Mouse (Mus musculus): ENCODE data around the gene App. TPM values are rescaled to one million over a fixed set of nuclear protein-coding genes. Genes with fewer than 3 reads are reported as not detected.

The App gene
- polyA plus RNA-seq, 1 experiment from 2014 or later = 229 TPM

DNA sequence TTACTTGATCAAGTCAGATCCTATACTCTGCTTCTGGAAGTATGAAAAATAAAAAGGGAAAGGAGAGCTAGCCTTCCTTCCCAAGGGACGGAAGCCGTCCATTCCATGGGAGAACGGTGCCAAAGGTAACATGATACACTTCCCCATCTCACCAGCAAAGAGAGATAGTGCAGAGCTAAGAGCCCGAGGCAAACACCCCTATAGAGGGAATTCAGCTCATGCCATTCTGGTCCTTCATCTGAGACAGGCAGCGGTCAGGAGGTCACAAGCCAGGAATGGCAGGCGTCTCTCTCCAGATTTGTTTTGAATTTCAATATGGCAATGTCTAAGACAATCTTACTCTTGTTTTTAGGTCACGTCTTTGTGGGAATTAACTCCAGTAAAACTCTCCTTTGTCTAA lies 74.1 kb downstream of the App start:
- WGBS = 33% methylated on average over 7 of the region's 7 CpGs
- Histone ChIP-seq H3K4me3 (ENCODE audit: low read depth, low read length) (no peak overlapping the region), H3K4me1 (ENCODE audit: insufficient read depth) (no peaks in the 10 kb centered on the region), H3K9me3 (ENCODE audit: low read depth, low read length) (no peaks in the 10 kb centered on the region), H3K36me3 (ENCODE audit: insufficient read depth) (peaks cover 26% of the 10 kb centered on the region), H3K4me2 (no peak overlapping the region), H3K9ac (no peak overlapping the region), H3K27me3 (ENCODE audit: insufficient read depth, low read length) (no peaks in the 10 kb centered on the region), H3K27ac (ENCODE audit: low read depth) (no peak overlapping the region)
- DNase-seq = no peak
- no peak for ATAC-seq (ENCODE audit: insufficient read depth)
- TF ChIP-seq CTCF (IDR thresholded peaks at IDR 0.05; ENCODE audit: low read depth) = no peak

DNA sequence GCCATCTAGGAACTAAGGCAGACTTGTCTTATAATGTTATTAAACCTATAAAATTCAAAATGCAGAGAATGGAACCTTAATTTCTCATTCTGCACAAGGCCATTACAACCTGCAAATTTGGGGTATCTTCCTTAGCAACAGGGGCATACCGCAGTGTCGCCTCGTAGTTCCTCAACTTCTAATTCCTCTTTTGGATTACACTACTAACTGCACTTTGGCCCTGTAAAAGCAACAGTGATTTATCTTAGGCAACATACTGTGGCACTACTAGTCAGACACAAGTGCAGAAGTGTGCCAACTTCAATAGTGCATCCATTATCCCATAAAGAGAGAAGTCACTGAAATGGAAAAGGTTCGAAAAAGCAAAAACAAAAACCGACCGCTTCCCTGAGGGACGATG lies 74.5 kb downstream of the App start:
- H3K4me1 ChIP-seq (ENCODE audit: insufficient read depth) = no peaks in the 10 kb centered on the region
- DNase-seq = no peak

GRCm38 (mm10) chr16:85096396-85096795 lies 77.2 kb downstream of the App start:
- Histone ChIP-seq H3K4me2 (no peak overlapping the region), H3K4me3 (ENCODE audit: low read depth, low read length) (no peak overlapping the region), H3K36me3 (ENCODE audit: insufficient read depth) (peaks cover 9% of the 10 kb centered on the region; the same call in 1 of the 2 replicates), H3K9ac (no peak overlapping the region), H3K4me1 (ENCODE audit: insufficient read depth) (no peaks in the 10 kb centered on the region), H3K9me3 (ENCODE audit: low read depth, low read length) (no peaks in the 10 kb centered on the region), H3K27me3 (ENCODE audit: insufficient read depth, low read length) (no peaks in the 10 kb centered on the region), H3K27ac (ENCODE audit: low read depth) (no peak overlapping the region)
- DNase-seq (no peak), ATAC-seq (ENCODE audit: insufficient read depth) (no peak)
- no peak for TF ChIP-seq CTCF (IDR thresholded peaks at IDR 0.05; ENCODE audit: low read depth)
- WGBS = 74% methylated on average over 6 of the region's 6 CpGs

More for the DNA sequence above, 74.5 kb downstream of the App start:
- H3K4me3 ChIP-seq (ENCODE audit: low read depth, low read length) = no peak overlapping the region
- no peak overlapping the region for H3K27ac ChIP-seq (ENCODE audit: low read depth)
- H3K36me3 ChIP-seq (ENCODE audit: insufficient read depth) = peaks cover 26% of the 10 kb centered on the region
- no peak for TF ChIP-seq CTCF (IDR thresholded peaks at IDR 0.05; ENCODE audit: low read depth)
- H3K4me2 ChIP-seq = no peak overlapping the region
- no peak overlapping the region for H3K9ac ChIP-seq
- ATAC-seq (ENCODE audit: insufficient read depth) = no peak
- 79% methylated on average over 7 of the region's 7 CpGs for WGBS
- no peaks in the 10 kb centered on the region for H3K27me3 ChIP-seq (ENCODE audit: insufficient read depth, low read length)
- no peaks in the 10 kb centered on the region for H3K9me3 ChIP-seq (ENCODE audit: low read depth, low read length)

- ATAC-seq (ENCODE audit: insufficient read depth) = peak; percentile 51; the same call in 1 of the 2 replicates
- 72% methylated on average over 2 of the region's 2 CpGs for WGBS
Measured at GRCm38 (mm10) chr16:85095923-85096322, 77.6 kb downstream of the App start.

GRCm38 (mm10) chr16:85092644-85093091 lies 80.9 kb downstream of the App start:
- no peaks in the 10 kb centered on the region for H3K9me3 ChIP-seq (ENCODE audit: low read depth, low read length)
- no peak for TF ChIP-seq CTCF (IDR thresholded peaks at IDR 0.05; ENCODE audit: low read depth)
- H3K4me3 ChIP-seq (ENCODE audit: low read depth, low read length) = no peak overlapping the region
- H3K4me2 ChIP-seq = no peak overlapping the region
- peaks cover 8% of the 10 kb centered on the region; the same call in 1 of the 2 replicates for H3K36me3 ChIP-seq (ENCODE audit: insufficient read depth)
- ATAC-seq (ENCODE audit: insufficient read depth) (no peak), DNase-seq (no peak)
- no peaks in the 10 kb centered on the region for H3K27me3 ChIP-seq (ENCODE audit: insufficient read depth, low read length)
- H3K9ac ChIP-seq = no peak overlapping the region
- H3K27ac ChIP-seq (ENCODE audit: low read depth) = no peak overlapping the region
- peaks cover under 1% of the 10 kb centered on the region; the same call in 1 of the 2 replicates for H3K4me1 ChIP-seq (ENCODE audit: insufficient read depth)
- WGBS = 56% methylated on average over 9 of the region's 9 CpGs

More at GRCm38 (mm10) chr16:85095923-85096322, 77.6 kb downstream of the App start:
- Histone ChIP-seq H3K9me3 (ENCODE audit: low read depth, low read length) (no peaks in the 10 kb centered on the region), H3K4me1 (ENCODE audit: insufficient read depth) (no peaks in the 10 kb centered on the region), H3K27ac (ENCODE audit: low read depth) (no peak overlapping the region), H3K9ac (no peak overlapping the region), H3K36me3 (ENCODE audit: insufficient read depth) (peaks cover 9% of the 10 kb centered on the region; the same call in 1 of the 2 replicates), H3K4me2 (no peak overlapping the region), H3K4me3 (ENCODE audit: low read depth, low read length) (no peak overlapping the region), H3K27me3 (ENCODE audit: insufficient read depth, low read length) (no peaks in the 10 kb centered on the region)
- TF ChIP-seq CTCF (IDR thresholded peaks at IDR 0.05; ENCODE audit: low read depth) = no peak
- peak; percentile 55 for DNase-seq

DNA sequence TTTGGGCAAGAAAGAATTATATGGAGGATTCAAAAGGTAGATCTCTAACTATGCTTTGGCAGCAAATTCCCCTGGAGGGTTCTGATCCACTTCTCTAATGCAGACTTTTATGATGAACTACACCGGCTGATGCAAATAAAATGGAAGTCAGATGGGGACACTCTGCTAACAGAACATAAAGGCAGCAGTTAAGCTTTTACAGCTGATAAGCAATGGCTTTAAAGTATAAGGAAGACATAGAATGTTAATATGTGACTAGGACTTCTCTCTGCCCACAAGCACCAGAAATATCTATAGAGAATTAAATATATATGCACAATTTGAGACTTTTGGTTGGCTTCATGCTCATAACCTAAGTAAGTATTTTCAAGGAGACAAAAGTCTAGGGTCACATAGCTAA lies 81.4 kb downstream of the App start:
- no peak overlapping the region for H3K9ac ChIP-seq
- H3K4me2 ChIP-seq = no peak overlapping the region
- no peaks in the 10 kb centered on the region for H3K9me3 ChIP-seq (ENCODE audit: low read depth, low read length)
- H3K27me3 ChIP-seq (ENCODE audit: insufficient read depth, low read length) = no peaks in the 10 kb centered on the region
- ATAC-seq (ENCODE audit: insufficient read depth) (no peak), DNase-seq (peak; percentile 38)
- H3K27ac ChIP-seq (ENCODE audit: low read depth) = no peak overlapping the region
- no peak overlapping the region for H3K4me3 ChIP-seq (ENCODE audit: low read depth, low read length)
- peaks cover 5% of the 10 kb centered on the region; the same call in 1 of the 2 replicates for H3K36me3 ChIP-seq (ENCODE audit: insufficient read depth)
- H3K4me1 ChIP-seq (ENCODE audit: insufficient read depth) = peaks cover 5% of the 10 kb centered on the region; the same call in 1 of the 2 replicates
- TF ChIP-seq CTCF (IDR thresholded peaks at IDR 0.05; ENCODE audit: low read depth) = no peak
- WGBS = 58% methylated on average over 1 of the region's 1 CpGs

- 63% methylated on average over 14 of the region's 14 CpGs for WGBS
- H3K27me3 ChIP-seq (ENCODE audit: insufficient read depth, low read length) = no peaks in the 10 kb centered on the region
- ATAC-seq (ENCODE audit: insufficient read depth) = no peak
- H3K4me1 ChIP-seq (ENCODE audit: insufficient read depth) = peaks cover 5% of the 10 kb centered on the region; the same call in 1 of the 2 replicates
- no peak overlapping the region for H3K27ac ChIP-seq (ENCODE audit: low read depth)
- no peaks in the 10 kb centered on the region for H3K36me3 ChIP-seq (ENCODE audit: insufficient read depth)
- TF ChIP-seq CTCF (IDR thresholded peaks at IDR 0.05; ENCODE audit: low read depth) = no peak
- DNase-seq = no peak
- no peak overlapping the region for H3K4me2 ChIP-seq
- no peaks in the 10 kb centered on the region for H3K9me3 ChIP-seq (ENCODE audit: low read depth, low read length)
- no peak overlapping the region for H3K9ac ChIP-seq
- H3K4me3 ChIP-seq (ENCODE audit: low read depth, low read length) = no peak overlapping the region
Measured at GRCm38 (mm10) chr16:85090992-85091391, 82.6 kb downstream of the App start.

Data from lung, embryonic 14.5 days (tissue).